Mouse (Mus musculus) hindbrain, embryonic 11.5 days (tissue): ENCODE results near the gene Islr. TPM values are rescaled to one million over a fixed set of nuclear protein-coding genes. Genes with fewer than 3 reads are reported as not detected.

Experiments used
- ATAC-seq: fragments of 200-750 bp; cut with Nextera tagmentation; 2 replicates; pipeline ENCODE4 v1.8.0; 2017; ENCODE audit warnings: mild to moderate bottlenecking, moderate TSS enrichment, moderate library complexity; ENCODE audit not compliant: low FRiP score
- DNase-seq: peaks from one replicate; pipeline ENCODE4 v3.0.0-alpha.2; 2015; ENCODE audit warnings: low spot score
- H3K27ac ChIP-seq: fragments of 300-500 bp; sonication (generic); 2 replicates; pipeline ENCODE4 v1.5.1; 2014; ENCODE audit warnings: mild to moderate bottlenecking, low read depth, low read length
- H3K27me3 ChIP-seq: fragments of 300-500 bp; sonication (generic); 2 replicates; pipeline ENCODE4 v1.6.1; 2014; ENCODE audit warnings: mild to moderate bottlenecking, low read length, moderate library complexity, mixed read lengths; ENCODE audit not compliant: control insufficient read depth, insufficient read depth
- H3K36me3 ChIP-seq: fragments of 300-500 bp; sonication (generic); 2 replicates; pipeline ENCODE4 v1.6.1; 2014; ENCODE audit warnings: mild to moderate bottlenecking, low read length, moderate library complexity, mixed read lengths; ENCODE audit not compliant: control insufficient read depth, insufficient read depth
- H3K4me1 ChIP-seq: fragments of 300-500 bp; sonication (generic); replicated peaks from 2 replicates; pipeline ENCODE4 v1.6.1; 2014; ENCODE audit warnings: low read length, mixed read lengths; ENCODE audit not compliant: control insufficient read depth, insufficient read depth
- H3K4me2 ChIP-seq: fragments of 300-500 bp; sonication (generic); replicated peaks from 2 replicates; pipeline ENCODE4 v1.6.1; 2014; ENCODE audit warnings: mild to moderate bottlenecking, low read depth, low read length
- H3K4me3 ChIP-seq: fragments of 300-500 bp; sonication (generic); 2 replicates; pipeline ENCODE4 v1.5.1; 2014; ENCODE audit warnings: low read depth, low read length
- H3K9ac ChIP-seq: fragments of 300-500 bp; sonication (generic); 2 replicates; pipeline ENCODE4 v1.6.1; 2014; ENCODE audit warnings: low read depth, low read length
- H3K9me3 ChIP-seq: fragments of 300-500 bp; sonication (generic); 2 replicates; pipeline ENCODE4 v1.6.1; 2016; ENCODE audit warnings: low read length; ENCODE audit not compliant: control insufficient read depth
- WGBS: fragments of 180-500 bp; shearing (Covaris S2); extraction: QIAGEN DNeasy Blood & Tissue Kit; methylation state at CpG from one replicate; pipeline ENCODE4 v1.1.7; 2014; 5-methylcytosine and 5-hydroxymethylcytosine counted together
- polyA plus RNA-seq: library from polyadenylated mRNA; unstranded; fragments of >200 nt; fragmentation: Nextera tagmentation; extraction: Ambion mirVana; gene quantifications from 2 replicates; pipeline ENCODE4 v1.2.1, GENCODE M21; 2014

The Islr gene
- polyA plus RNA-seq, 1 experiment from 2014 or later: 15.5 TPM

DNA sequence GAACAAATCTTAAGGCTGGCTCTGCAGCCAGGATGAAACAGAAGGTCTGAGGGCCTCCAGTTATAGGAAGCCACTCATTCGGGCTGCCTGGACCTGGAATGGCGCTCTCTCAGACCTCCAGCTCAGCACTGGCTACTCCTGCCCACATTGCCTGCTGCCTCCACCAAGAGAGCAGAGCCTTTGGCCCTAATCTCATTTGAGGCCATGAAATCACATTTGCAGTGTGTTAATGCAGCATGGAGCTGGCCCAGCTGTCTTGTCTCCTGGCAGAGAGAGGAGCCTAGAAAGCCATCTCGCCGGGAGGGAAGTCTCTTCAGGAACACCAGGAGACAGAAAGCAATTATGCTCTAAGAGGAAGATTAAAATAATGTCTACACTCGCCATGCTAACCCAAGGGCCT lies 96.6 kb downstream of the Islr start:
- H3K4me3 ChIP-seq: no peak overlapping the region
- H3K9me3 ChIP-seq: no peaks in the 10 kb centered on the region
- H3K36me3 ChIP-seq: no peaks in the 10 kb centered on the region
- peaks cover 10% of the 10 kb centered on the region for H3K4me1 ChIP-seq
- no peak for DNase-seq
- ATAC-seq: no peak
- WGBS: 72% methylated on average over 5 of the region's 5 CpGs
- H3K9ac ChIP-seq: no peak overlapping the region
- no peak overlapping the region for H3K4me2 ChIP-seq
- H3K27ac ChIP-seq: peak overlapping the region; percentile 48; the same call in 1 of the 2 replicates
- no peaks in the 10 kb centered on the region for H3K27me3 ChIP-seq

Other genes with a start within 250 kb of the Islr start
- not detected in 2 replicates for gene Cyp11a1, start 197.9 kb downstream of the Islr start, polyA plus RNA-seq
- gene Stra6, start 140.5 kb downstream of the Islr start, polyA plus RNA-seq: 8.2 and 12.7 TPM in 2 replicates
- 0.31 and 0.99 TPM in 2 replicates for gene Ccdc33, start 85.5 kb downstream of the Islr start, polyA plus RNA-seq
- 5.5 and 6.7 TPM in 2 replicates for gene Islr2, start within 50 bp of the Islr start, polyA plus RNA-seq
- gene Pml, start 45.5 kb upstream of the Islr start, polyA plus RNA-seq: 6.4 and 8.3 TPM in 2 replicates
- 31.2 and 35.7 TPM in 2 replicates for gene Stoml1, start 48.9 kb upstream of the Islr start, polyA plus RNA-seq
- 11.0 and 11.9 TPM in 2 replicates for gene Loxl1, start 108.9 kb upstream of the Islr start, polyA plus RNA-seq
- not detected in 2 replicates for gene Tbc1d21, start 166.1 kb upstream of the Islr start, polyA plus RNA-seq